Mouse (Mus musculus): Measurements from ENCODE around the gene 5730409E04Rik. TPM values are rescaled to one million over a fixed set of nuclear protein-coding genes. Genes with fewer than 3 reads are reported as not detected.

The 5730409E04Rik gene
- polyA plus RNA-seq, 1 experiment from 2014 or later = 4.1 TPM

DNA sequence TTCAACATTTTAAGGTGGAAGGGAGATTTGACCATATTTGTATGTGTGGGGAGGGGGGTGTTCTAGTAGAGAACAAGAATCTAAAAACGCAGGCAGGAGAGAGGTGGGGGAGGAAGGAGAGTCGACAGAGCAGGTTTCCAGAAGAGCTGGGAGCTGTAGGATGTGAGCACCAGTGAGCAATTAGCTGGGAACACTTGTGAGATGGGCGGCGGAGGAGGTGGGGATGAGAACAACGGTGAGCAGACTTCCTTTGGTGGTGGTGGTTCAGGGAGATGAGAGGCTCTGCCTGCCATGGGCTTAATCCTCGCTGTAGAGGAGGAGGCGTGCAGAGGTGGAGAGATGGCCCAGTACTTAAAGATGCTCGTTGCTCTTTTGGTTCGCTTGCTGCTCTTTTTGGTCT is 32.3 kb downstream of the 5730409E04Rik start:
- 46% methylated on average over 9 of the region's 9 CpGs for WGBS
- Histone ChIP-seq H3K9ac (no peak overlapping the region), H3K4me2 (no peak overlapping the region), H3K27ac (no peak overlapping the region), H3K9me3 (no peaks in the 10 kb centered on the region), H3K4me3 (no peak overlapping the region), H3K36me3 (no peaks in the 10 kb centered on the region), H3K4me1 (no peaks in the 10 kb centered on the region), H3K27me3 (peaks cover 13% of the 10 kb centered on the region; the same call in 1 of the 2 replicates)
- no peak for ATAC-seq (ENCODE audit: insufficient number of reproducible peaks, low FRiP score, low TSS enrichment, low read depth)

DNA sequence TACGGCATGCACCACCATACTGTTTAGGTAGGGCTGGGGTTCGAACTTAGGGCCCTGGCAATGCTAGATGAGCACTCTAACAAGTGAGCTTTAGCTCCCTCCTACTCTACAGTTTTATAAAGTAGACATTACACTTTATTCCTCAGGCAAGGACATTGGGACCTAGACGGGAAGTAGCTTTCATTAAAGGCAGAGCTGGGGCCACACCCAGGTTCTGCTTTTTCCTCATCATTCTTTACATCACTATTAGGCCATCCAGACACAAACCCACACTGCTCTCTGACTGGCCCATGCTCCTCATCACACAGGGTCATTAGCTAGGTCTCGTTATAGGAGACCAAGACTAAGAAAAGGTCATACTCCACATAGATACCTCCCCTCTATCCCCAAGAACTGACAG is 34.2 kb downstream of the 5730409E04Rik start:
- 63% methylated on average over 4 of the region's 4 CpGs for WGBS

DNA sequence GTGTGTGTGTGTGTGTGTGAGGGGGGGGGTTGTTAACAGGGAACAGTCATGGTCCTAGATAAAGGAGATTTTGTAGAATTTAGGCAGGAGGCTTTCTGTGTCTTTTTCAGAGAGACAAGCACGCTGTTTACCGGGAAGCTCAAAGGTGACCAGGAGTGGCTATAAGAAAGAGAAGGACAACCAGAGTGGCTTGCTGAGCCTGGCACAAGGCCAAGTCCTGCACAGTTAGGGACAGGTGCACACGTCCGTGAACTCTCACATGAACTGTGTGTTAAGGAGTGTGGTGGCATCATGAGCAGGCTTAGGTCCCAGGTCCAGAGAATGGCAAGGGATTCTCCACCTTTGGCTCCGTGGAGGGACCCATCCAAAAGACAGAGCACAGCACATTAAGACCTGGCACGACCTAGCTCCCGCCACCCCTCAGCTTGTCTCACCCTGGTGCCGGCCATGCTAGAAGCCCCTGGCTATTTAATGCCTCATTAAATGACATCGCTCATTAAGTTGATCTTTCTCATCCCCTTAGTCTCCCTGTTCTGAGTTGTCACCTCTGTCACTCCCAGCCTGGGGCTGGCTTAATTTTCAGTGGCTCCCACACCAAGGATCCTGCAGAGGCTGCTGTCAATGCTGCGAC is 34.8 kb downstream of the 5730409E04Rik start:
- Histone ChIP-seq H3K27me3 (peaks cover 15% of the 10 kb centered on the region), H3K4me1 (no peaks in the 10 kb centered on the region), H3K27ac (no peak overlapping the region), H3K4me3 (no peak overlapping the region), H3K36me3 (no peaks in the 10 kb centered on the region), H3K9ac (no peak overlapping the region), H3K9me3 (no peaks in the 10 kb centered on the region), H3K4me2 (no peak overlapping the region)
- 71% methylated on average over 10 of the region's 10 CpGs for WGBS
- peak; percentile 61; the same call in 1 of the 2 replicates for ATAC-seq (ENCODE audit: insufficient number of reproducible peaks, low FRiP score, low TSS enrichment, low read depth)

More for the DNA sequence above, 34.2 kb downstream of the 5730409E04Rik start:
- H3K36me3 ChIP-seq = no peaks in the 10 kb centered on the region
- H3K9ac ChIP-seq = no peak overlapping the region
- no peaks in the 10 kb centered on the region for H3K9me3 ChIP-seq
- H3K4me1 ChIP-seq = no peaks in the 10 kb centered on the region
- H3K4me3 ChIP-seq = no peak overlapping the region
- H3K27me3 ChIP-seq = peaks cover 21% of the 10 kb centered on the region
- no peak for ATAC-seq (ENCODE audit: insufficient number of reproducible peaks, low FRiP score, low TSS enrichment, low read depth)
- no peak overlapping the region for H3K27ac ChIP-seq
- H3K4me2 ChIP-seq = no peak overlapping the region

DNA sequence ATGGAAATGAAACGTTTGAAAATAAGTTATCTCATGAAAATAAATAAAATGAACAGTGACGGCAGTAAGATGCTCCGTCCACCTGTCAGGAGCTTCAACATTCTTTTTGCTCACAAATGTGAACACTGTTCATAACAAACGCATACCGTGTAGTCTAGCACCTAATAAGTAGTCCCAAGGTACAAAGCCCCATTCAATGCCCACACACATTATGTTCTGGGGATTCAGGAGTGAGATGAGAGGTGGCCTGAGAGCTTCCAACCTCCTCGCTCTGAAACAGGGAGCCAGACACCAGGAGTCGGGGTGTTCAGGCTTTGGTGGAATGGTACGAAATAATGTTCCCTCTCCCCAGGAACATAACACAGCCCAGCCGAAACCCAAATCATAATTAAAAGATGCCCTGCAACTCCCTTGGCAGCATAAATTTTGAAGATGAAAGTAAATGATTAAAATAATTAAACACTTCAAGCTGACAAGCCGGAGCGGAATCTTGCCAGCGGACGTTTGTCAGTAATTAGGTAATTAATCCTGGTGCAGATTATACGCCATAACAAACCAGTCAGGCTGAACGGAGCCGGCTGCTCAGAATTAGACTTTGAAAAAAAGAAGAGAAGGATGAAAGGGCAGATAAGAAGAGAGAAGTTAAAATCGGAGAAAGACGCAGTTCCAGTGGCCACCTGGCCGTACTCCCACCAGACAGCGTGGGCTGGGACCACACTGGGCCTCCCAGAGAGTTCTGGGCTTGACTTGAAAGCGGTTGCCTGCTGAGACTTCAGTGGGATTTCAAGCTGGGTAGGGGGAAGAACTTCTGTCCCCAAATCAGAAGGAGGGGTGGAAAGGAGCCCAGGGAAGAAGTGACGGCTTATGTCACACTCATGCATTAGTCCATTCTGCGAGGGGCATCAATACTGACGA is 38.6 kb downstream of the 5730409E04Rik start:
- no peaks in the 10 kb centered on the region for H3K9me3 ChIP-seq
- H3K9ac ChIP-seq = no peak overlapping the region
- 33% methylated on average over 24 of the region's 24 CpGs for whole genome bisulfite sequencing
- no peak overlapping the region for H3K4me2 ChIP-seq
- ATAC-seq (ENCODE audit: insufficient number of reproducible peaks, low FRiP score, low TSS enrichment, low read depth) = no peak
- H3K27me3 ChIP-seq = peaks cover 15% of the 10 kb centered on the region
- H3K4me1 ChIP-seq = no peaks in the 10 kb centered on the region
- H3K36me3 ChIP-seq = no peaks in the 10 kb centered on the region
- H3K27ac ChIP-seq = no peak overlapping the region
- H3K4me3 ChIP-seq = no peak overlapping the region

DNA sequence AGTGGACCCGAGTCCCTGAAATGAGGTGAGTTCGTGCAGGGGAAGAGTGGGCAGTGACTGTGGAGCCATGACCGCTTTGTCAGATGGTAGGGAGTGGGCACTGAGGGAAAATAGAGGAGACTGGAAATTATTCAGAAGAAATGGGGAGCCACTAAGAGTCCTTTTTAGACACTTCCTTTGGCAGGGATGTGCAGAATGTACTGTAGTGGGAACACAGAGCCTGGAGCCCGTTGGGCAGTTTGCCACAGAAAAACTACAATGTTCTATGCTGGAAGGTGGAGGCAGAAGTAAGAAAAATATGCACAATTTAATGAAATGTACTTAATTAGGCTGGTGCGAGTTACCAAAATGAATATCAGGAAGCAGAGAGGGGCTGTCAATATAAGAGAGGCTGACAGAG is 43.5 kb downstream of the 5730409E04Rik start:
- 83% methylated on average over 5 of the region's 5 CpGs for WGBS
- Histone ChIP-seq H3K9me3 (no peaks in the 10 kb centered on the region), H3K36me3 (no peaks in the 10 kb centered on the region), H3K4me1 (no peaks in the 10 kb centered on the region), H3K4me3 (no peak overlapping the region), H3K27ac (no peak overlapping the region), H3K27me3 (peaks cover 6% of the 10 kb centered on the region), H3K4me2 (no peak overlapping the region), H3K9ac (no peak overlapping the region)
- no peak for ATAC-seq (ENCODE audit: insufficient number of reproducible peaks, low FRiP score, low TSS enrichment, low read depth)

DNA sequence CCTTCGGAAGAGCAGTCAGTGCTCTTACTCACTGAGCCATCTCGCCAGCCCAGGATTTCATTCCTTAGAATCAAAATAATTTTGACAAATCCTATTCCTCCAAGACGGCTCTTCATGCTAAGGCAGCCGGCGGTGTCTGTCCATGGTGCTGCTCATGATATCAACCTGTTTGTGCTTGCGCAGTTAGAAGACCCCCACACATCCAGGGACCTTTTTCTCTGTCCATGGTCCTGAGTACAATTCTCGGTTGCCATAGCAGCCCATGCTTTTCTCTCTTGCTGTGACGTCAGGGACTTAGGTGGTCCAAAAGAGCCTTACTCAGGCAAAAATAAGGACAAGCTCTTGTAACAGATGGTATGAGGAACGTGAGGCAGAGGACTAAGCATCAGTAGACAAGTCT is 45.7 kb downstream of the 5730409E04Rik start:
- H3K27ac ChIP-seq = no peak overlapping the region
- H3K4me1 ChIP-seq = no peaks in the 10 kb centered on the region
- WGBS = 11% methylated on average over 9 of the region's 9 CpGs
- H3K9ac ChIP-seq = no peak overlapping the region
- H3K4me3 ChIP-seq = no peak overlapping the region
- no peaks in the 10 kb centered on the region for H3K27me3 ChIP-seq
- no peaks in the 10 kb centered on the region for H3K36me3 ChIP-seq
- no peak overlapping the region for H3K4me2 ChIP-seq
- no peak for ATAC-seq (ENCODE audit: insufficient number of reproducible peaks, low FRiP score, low TSS enrichment, low read depth)
- H3K9me3 ChIP-seq = no peaks in the 10 kb centered on the region

DNA sequence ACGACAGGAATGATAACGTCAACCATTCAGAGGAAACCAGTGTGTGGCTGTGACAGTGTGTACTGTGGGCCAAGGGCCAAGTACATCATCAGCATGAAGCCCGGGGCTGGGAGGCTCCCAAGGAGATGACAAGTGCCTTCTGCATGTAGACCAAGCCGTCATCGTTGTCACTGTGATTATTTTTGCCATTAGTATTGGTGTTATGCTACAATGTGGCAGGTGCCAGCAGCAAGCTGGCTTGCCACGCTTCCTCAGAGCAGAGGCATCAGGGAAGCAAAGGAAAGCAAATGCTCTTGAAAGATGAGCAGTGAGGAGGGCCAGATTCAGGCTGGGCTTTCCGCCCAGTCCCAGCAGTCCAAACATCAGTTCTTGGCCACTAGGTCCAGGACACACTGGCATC is 51.6 kb downstream of the 5730409E04Rik start:
- H3K36me3 ChIP-seq = no peaks in the 10 kb centered on the region
- no peaks in the 10 kb centered on the region for H3K4me1 ChIP-seq
- WGBS = 71% methylated on average over 7 of the region's 7 CpGs
- H3K4me3 ChIP-seq = no peak overlapping the region
- no peak overlapping the region for H3K4me2 ChIP-seq
- no peaks in the 10 kb centered on the region for H3K9me3 ChIP-seq
- H3K27ac ChIP-seq = no peak overlapping the region
- no peak overlapping the region for H3K9ac ChIP-seq
- no peaks in the 10 kb centered on the region for H3K27me3 ChIP-seq
- no peak for ATAC-seq (ENCODE audit: insufficient number of reproducible peaks, low FRiP score, low TSS enrichment, low read depth)

Small RNA genes within 50 kb of the gene (microRNA-seq; reads per million reads assigned to microRNA genes)
- gene Mir7119 = 0.82 reads per million

Other genes starting within 250 kb of the 5730409E04Rik start
- 15.2 and 17.1 TPM in 2 replicates for gene Ago3, start 180.3 kb upstream of the 5730409E04Rik start, polyA plus RNA-seq (2015; fragmentation: Nextera tagmentation; extraction: Ambion mirVana)
- 3.1 and 4.0 TPM in 2 replicates for gene Ago1, start 141.2 kb upstream of the 5730409E04Rik start, polyA plus RNA-seq (2015; fragmentation: Nextera tagmentation; extraction: Ambion mirVana)
- gene Ago4, start 76.3 kb upstream of the 5730409E04Rik start, polyA plus RNA-seq (2015; fragmentation: Nextera tagmentation; extraction: Ambion mirVana) = 1.9 and 3.3 TPM in 2 replicates
- gene Clspn, start 52.9 kb upstream of the 5730409E04Rik start, polyA plus RNA-seq (2015; fragmentation: Nextera tagmentation; extraction: Ambion mirVana) = 34.4 and 36.1 TPM in 2 replicates
- gene Psmb2, start 67.8 kb downstream of the 5730409E04Rik start, polyA plus RNA-seq (2015; fragmentation: Nextera tagmentation; extraction: Ambion mirVana) = 443 and 449 TPM in 2 replicates
- gene Tfap2e, start 126.4 kb downstream of the 5730409E04Rik start, polyA plus RNA-seq (2015; fragmentation: Nextera tagmentation; extraction: Ambion mirVana) = 0.48 and 0.54 TPM in 2 replicates
- 29.9 and 31.4 TPM in 2 replicates for gene Ncdn, start 143.6 kb downstream of the 5730409E04Rik start, polyA plus RNA-seq (2015; fragmentation: Nextera tagmentation; extraction: Ambion mirVana)
- gene AU040320, start 143.7 kb downstream of the 5730409E04Rik start, polyA plus RNA-seq (2015; fragmentation: Nextera tagmentation; extraction: Ambion mirVana) = 17.9 and 19.0 TPM in 2 replicates

All from limb, embryonic 15.5 days (tissue).